Mouse (Mus musculus) bone marrow macrophage, adult 2 months (primary cell): ENCODE results near the gene Ulk4. TPM values are rescaled to one million over a fixed set of nuclear protein-coding genes. Genes with fewer than 3 reads are reported as not detected.

ENCODE experiments used
- H3K27ac ChIP-seq: 2 replicates; pipeline ENCODE4 v1.5.1; 2012; ENCODE audit warnings: low read depth, low read length; ENCODE audit not compliant: insufficient read depth
- H3K4me1 ChIP-seq: 2 replicates; pipeline ENCODE4 v1.6.1; 2012; ENCODE audit warnings: low read length; ENCODE audit not compliant: control insufficient read depth, insufficient read depth
- H3K4me3 ChIP-seq: 2 replicates; pipeline ENCODE4 v1.5.1; 2012; ENCODE audit warnings: mild to moderate bottlenecking, low read length, moderate library complexity; ENCODE audit not compliant: insufficient read depth
- CTCF ChIP-seq: IDR thresholded peaks from 2 replicates; pipeline ENCODE4 v1.5.1; 2012; ENCODE audit warnings: low read depth, mild to moderate bottlenecking, low read length, moderate library complexity
- POLR2A ChIP-seq: IDR thresholded peaks from 2 replicates; pipeline ENCODE4 v1.6.1; 2012; ENCODE audit warnings: mild to moderate bottlenecking, low read depth, low read length, borderline replicate concordance
- polyA plus RNA-seq: library from polyadenylated mRNA; stranded (reverse); fragments of >200 nt; gene quantifications from 2 replicates; pipeline ENCODE4 v1.2.4, GENCODE M21; 2012; ENCODE audit not compliant: missing spikeins, insufficient read depth, insufficient read length

Ulk4 gene
- polyA plus RNA-seq, 1 experiment: 1.3 TPM

DNA sequence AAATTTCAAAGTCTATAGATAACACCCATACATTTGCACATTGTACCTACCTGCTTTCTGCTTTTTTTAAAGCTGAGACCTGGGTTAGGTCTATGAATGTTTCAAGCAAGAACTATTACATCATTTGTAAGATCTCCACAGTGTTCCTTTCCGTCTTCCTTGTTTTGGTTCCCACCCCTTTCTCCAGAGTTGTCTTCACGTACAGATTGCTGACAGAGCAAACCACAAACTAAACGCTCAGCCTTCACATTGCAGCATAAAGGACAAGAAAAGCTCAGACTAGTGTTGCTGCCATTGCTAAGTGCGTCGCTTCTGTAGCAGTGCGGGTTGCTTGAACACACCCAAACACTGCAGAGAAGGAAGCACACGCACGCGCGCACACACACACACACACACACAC is 11.7 kb downstream of the Ulk4 start:
- peak overlapping the region; percentile 81 for H3K27ac ChIP-seq
- TF ChIP-seq CTCF (no peak), POLR2A (no peak)

DNA sequence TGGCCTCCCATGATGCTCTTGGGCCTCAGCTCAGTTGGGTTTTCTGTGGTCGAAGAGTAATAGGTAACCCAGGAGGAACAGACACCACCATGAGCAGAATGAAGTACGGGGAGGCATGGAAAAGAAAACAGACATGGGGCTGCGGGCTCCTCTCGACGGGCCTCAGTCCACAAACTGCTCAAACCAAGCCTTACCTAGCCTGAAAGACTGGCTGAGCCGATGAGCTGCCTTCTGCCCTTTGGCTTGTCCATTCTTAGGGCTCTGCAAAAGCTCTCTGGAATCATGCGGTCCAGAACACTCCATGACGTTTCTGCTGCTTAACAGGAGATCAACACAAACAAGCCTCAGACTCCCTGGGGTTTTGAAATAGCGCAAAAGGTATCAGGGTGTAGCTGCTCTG is 19.9 kb downstream of the Ulk4 start:
- no peak overlapping the region for H3K27ac ChIP-seq
- no peak overlapping the region for H3K4me3 ChIP-seq
- peaks cover 4% of the 10 kb centered on the region for H3K4me1 ChIP-seq
- TF ChIP-seq POLR2A: no peak
- no peak for TF ChIP-seq CTCF

More for the DNA sequence above, 11.7 kb downstream of the Ulk4 start:
- Histone ChIP-seq H3K4me3 (peak overlapping the region; percentile 30), H3K4me1 (peaks cover 9% of the 10 kb centered on the region)

DNA sequence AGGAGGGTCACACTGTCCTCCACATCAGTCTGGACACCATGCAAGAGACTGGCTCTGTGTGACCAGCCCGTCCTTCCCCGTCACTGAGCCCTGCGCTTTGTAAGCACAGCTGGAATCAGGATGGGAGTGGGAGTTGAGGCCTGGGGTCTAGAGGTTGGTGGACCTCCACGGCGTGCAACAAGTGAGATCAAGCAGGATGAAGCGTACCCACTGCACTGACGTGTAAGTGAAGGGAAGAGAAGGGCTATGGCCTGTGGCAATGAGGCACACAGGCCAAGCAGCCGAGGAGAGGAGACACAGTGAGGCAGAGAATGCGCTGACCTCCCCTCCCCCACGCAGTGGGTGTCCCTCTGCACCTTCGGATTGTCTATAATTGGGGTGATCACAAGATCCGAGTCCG is 22.2 kb downstream of the Ulk4 start:
- Histone ChIP-seq H3K27ac (no peak overlapping the region), H3K4me1 (peaks cover 9% of the 10 kb centered on the region), H3K4me3 (no peak overlapping the region)
- TF ChIP-seq CTCF: no peak

DNA sequence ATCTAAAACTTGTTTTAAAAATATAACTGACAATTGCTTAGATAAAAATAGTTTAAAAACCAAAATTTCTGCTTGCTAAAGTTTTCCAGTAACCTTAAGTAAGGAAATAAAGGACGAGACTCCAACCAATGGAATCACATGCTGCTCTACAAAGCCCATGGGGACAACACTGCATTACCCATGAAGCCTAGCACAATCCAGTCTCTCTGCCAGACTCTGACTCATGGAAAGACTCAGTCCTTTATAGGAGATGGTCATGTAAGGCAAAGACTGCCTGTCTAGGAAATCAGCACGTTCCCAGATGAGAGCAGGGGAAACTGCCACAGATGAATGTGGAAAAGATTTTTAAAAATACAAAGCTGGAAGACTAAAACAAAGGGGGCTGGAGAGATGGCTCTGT is 23.0 kb downstream of the Ulk4 start:
- Histone ChIP-seq H3K4me3 (no peak overlapping the region), H3K4me1 (peaks cover 12% of the 10 kb centered on the region), H3K27ac (no peak overlapping the region)
- TF ChIP-seq POLR2A: no peak
- no peak for TF ChIP-seq CTCF

DNA sequence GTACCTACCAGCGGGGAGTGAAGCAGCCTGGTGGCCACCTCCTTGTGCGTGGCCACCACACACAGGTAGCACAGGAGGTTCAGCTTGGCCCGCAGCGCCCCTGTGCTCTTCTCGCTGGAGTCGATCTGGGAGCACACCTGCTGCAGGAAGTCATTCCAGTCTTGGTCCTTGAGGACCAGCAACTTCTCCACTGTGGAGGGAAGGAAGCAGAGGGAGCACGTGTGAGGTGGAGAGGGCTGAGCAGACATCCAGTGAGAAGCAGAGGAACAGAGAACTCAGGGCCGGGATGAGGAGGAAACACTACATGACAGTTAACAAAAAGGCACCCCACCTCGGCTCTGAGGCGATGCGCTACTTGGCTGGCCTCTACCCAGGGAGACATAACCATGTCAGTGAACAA is 26.1 kb downstream of the Ulk4 start:
- Histone ChIP-seq H3K4me1 (peaks cover 11% of the 10 kb centered on the region), H3K4me3 (no peak overlapping the region), H3K27ac (no peak overlapping the region)
- no peak for TF ChIP-seq CTCF
- no peak for TF ChIP-seq POLR2A

DNA sequence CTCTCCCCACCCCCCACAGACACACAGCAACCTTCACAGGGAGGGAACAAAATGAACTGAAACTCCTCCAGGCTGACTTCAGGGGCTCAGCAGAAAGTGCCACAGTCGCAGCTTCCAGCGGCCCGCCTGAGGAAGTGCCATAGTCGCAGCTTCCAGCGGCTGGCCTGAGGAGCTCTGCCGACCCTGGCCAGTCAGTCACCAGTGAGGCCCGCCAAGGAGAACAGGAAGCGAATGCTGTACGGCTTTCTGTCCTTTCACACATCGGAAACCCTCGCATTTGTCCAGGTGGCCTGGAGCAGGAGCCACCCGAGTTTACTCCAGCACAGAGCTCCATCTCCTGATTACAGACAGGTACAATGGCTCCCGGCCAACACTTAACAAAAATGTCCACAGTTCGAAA is 27.2 kb downstream of the Ulk4 start:
- TF ChIP-seq CTCF: no peak
- TF ChIP-seq POLR2A: no peak
- peak overlapping the region; percentile 7; the same call in 1 of the 2 replicates for H3K4me3 ChIP-seq
- peaks cover 11% of the 10 kb centered on the region for H3K4me1 ChIP-seq
- peak overlapping the region; percentile 56 for H3K27ac ChIP-seq

DNA sequence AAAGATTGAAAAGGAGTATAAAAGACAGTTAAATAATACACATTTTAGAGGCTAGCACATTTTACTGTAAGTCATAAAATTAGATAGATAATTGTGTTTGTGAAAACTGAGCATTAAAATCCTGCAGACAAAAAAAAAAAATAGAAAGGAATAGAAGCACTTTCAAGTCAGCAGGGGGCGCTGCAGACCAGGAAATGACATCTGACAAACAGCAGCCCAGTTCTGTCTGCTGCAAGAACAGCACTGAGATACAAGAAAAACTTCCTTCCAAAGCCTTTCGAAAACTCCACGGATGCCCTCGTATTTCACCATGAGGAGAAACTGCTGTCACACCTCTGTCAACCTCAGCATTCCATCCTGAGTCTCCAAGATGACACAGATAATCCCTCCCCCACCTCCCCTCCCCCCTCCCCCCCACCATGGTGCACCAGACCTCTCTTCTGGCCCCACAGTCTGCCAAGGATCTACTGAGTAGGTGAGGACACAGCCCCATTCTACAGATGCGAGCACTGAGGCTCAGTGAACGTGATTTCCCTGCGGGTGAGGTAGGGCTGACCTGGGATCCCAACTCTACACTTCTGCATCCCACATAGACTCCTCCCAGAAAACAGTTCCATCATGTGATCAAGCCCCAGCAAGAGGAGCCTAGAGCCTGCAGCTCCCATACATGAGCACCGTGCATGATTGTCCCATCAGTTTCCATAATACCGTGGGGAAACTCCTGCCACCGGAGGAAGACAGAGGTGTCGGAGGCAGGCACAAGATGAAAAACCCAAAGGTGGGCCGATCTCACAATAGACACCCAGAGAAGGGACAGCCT is 28.8 kb downstream of the Ulk4 start:
- H3K27ac ChIP-seq: no peak overlapping the region
- H3K4me1 ChIP-seq: peaks cover 11% of the 10 kb centered on the region
- H3K4me3 ChIP-seq: no peak overlapping the region
- TF ChIP-seq POLR2A: no peak
- TF ChIP-seq CTCF: peak; percentile 67

DNA sequence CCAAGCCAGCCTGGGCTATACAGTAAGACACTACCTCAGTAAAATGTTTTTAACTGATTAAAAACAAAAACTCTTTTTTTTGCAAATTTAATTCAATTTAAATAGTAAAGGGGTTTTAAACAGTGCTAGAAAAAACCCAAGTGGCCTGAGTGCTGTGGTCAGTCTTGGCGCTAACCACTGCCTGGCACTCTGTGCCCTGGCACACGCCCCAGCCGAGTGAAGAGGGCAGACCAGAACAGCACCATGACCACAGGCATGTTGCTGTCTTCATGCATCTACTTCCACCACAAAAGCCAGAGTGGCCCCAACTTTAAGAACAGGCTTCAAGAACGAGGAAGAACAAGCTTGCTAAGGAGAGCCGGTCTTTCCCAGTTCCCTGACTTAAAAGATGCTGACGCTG is 29.9 kb downstream of the Ulk4 start:
- no peak for TF ChIP-seq POLR2A
- TF ChIP-seq CTCF: no peak
- Histone ChIP-seq H3K4me1 (peaks cover 11% of the 10 kb centered on the region), H3K27ac (no peak overlapping the region), H3K4me3 (no peak overlapping the region)

DNA sequence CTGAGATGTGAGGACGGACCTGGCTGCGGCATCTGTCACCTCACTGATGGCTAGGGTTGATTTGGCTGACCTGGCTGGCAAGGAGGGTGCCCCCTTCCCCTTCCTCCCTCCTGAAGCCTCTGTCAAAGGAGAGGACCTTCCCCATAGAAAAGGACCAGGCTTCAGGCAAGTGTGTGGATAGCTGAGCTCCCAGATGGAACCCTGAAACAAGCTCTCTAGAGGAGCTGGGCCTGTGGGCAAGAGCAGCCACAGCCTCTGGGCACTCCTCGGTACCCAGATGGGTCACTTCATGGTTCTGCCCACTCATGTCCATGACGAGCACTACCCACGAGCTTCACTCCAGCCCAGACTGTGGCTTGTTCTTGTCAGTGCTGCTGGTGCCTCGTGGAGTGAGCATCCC is 34.7 kb downstream of the Ulk4 start:
- Histone ChIP-seq H3K4me1 (no peaks in the 10 kb centered on the region), H3K4me3 (no peak overlapping the region), H3K27ac (no peak overlapping the region)
- TF ChIP-seq CTCF (no peak), POLR2A (no peak)

DNA sequence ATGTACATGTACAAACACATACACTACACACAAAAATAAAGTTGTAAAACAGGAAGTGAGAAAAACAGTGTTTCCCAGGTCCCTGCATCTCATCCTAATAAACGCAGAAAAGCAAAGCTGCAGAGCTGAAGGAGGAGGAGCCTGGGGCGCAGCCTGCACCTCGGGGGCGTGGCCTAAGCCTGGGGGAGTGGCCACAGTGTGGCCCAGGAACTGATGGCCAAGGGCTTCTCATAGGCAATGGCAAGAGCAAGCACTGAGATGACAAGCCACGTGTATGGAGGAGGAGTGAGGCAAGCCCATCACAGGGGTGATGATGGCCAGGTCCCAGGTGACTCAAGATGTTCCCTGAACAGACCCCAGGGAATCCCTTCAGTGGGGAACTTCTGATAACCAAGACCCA is 35.2 kb downstream of the Ulk4 start:
- Histone ChIP-seq H3K27ac (no peak overlapping the region), H3K4me3 (no peak overlapping the region), H3K4me1 (no peaks in the 10 kb centered on the region)
- TF ChIP-seq POLR2A: no peak
- no peak for TF ChIP-seq CTCF
